11 mouse cellular contexts compared by ENCODE assay signal in genomic region chr11:34276363-34277046, GRCm38 (mm10). TPM values are rescaled to one million over a fixed set of nuclear protein-coding genes. Genes with fewer than 3 reads are reported as not detected.
DNase-seq lines count a peak whose midpoint lies in the region; ATAC-seq lines count a peak whose summit lies in the region.
"Had no signal": no experiment of that assay in that cellular context is flagged by ENCODE, and none has a peak within 500 bp of the region (broad histone marks: within the 10 kb centered on the region; RNA-seq: fewer than 3 reads in every experiment).

No protein-coding gene starts in this region.

- peak; percentile 7 for DNase-seq in left cerebral cortex, adult 11 months (ENCODE audit: low spot score)
- DNase-seq in left cerebral cortex, postnatal 36 days (ENCODE audit: low spot score in 2 of 2): no peak
- peak; percentile 20 to 26 for DNase-seq in left cerebral cortex, postnatal 10 days (ENCODE audit: extremely low spot score in 1 of 2, low spot score in 2 of 2)
- DNase-seq in right cerebral cortex, postnatal 14 days: peak; percentile 20
- DNase-seq in lung, postnatal 25 days (ENCODE audit: low spot score): no peak
- DNase-seq in adrenal gland, adult 18-20 months (ENCODE audit: low spot score in 2 of 2): no peak
- DNase-seq: heart, postnatal 14 days; thymus, adult 18-20 months had no signal

- no peak overlapping the region for H3K9ac ChIP-seq in forebrain, embryonic 12.5 days

- H3K4me1 ChIP-seq in forebrain, embryonic 12.5 days: peaks cover 24% of the 10 kb centered on the region

- H3K9me3 ChIP-seq in forebrain, embryonic 12.5 days: no peaks in the 10 kb centered on the region

- H3K36me3 ChIP-seq in forebrain, embryonic 12.5 days (replicated peaks): no peaks in the 10 kb centered on the region

- H3K4me2 ChIP-seq in forebrain, embryonic 12.5 days: peak overlapping the region; percentile 31

- H3K27me3 ChIP-seq in forebrain, embryonic 12.5 days: peaks cover 10% of the 10 kb centered on the region; the same call in 1 of the 2 replicates

- intact Hi-C loops in left cerebral cortex, postnatal 36 days (cut with DNase I): no loop called here
- intact Hi-C loops in left cerebral cortex, postnatal 10 days (cut with DNase I): no loop called here

- peak; percentile 69; the same call in 1 of the 2 replicates for ATAC-seq in forebrain, embryonic 12.5 days (ENCODE audit: low FRiP score)

- H3K4me3 ChIP-seq in forebrain, embryonic 12.5 days (replicated peaks): no peak overlapping the region

- no peak overlapping the region for H3K27ac ChIP-seq in forebrain, embryonic 12.5 days

- 29% methylated on average over 14 of the region's 14 CpGs for WGBS in forebrain, embryonic 12.5 days

RNA-seq across cellular contexts. Expression of gene Fam196b, which starts 38.1 kb away (rescaled TPM):
- total RNA-seq in left cerebral cortex, postnatal 36 days (2021): 1 to 10 TPM; 1.4 to 1.6 TPM
- 0.86 and 1.7 TPM in 2 replicates for polyA plus RNA-seq in forebrain, embryonic 12.5 days (2016; fragmentation: Nextera tagmentation; extraction: Ambion mirVana)
- 1 to 10 TPM; 1.9 TPM for total RNA-seq in left cerebral cortex, postnatal 10 days (2021)
- total RNA-seq in adrenal gland, adult 18-20 months (2021): not detected
- total RNA-seq: adrenal gland, postnatal 25 days; heart, postnatal 14 days; liver, adult 2 months had no signal
- polyA plus RNA-seq: liver, adult 2 months had no signal

Comparison
In these comparisons a context has a peak if more than half of its experiments do, and no peak if none do; other contexts are left out.
1. DNase-seq: peak in left cerebral cortex, adult 11 months (single experiment), left cerebral cortex, postnatal 10 days (2 of 2) and right cerebral cortex, postnatal 14 days (single experiment); none in left cerebral cortex, postnatal 36 days (0 of 2), lung, postnatal 25 days (single experiment) and adrenal gland, adult 18-20 months (0 of 2).